Mouse (Mus musculus): Measurements from ENCODE around the gene Dab1.

DNA sequence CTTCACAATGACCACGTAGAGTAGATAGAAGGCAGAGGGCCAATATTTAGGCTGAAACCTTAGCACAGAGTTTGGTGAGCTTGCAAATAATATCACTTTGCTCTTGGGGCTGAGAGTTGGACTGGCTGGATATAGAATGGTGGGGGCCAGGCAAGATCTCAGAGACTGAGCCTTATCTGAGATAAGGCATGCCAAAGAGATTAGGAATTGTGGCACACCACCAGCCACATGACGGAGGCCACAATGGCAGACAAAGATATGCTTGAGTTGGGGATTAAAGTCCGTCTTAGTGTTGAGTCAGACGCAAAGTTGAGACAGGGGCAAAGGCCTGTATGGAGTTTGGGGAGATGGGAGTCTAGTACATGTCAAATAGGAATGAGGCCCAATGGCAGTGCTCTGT is 1173.0 kb downstream of the Dab1 start:
- TF ChIP-seq CTCF (IDR thresholded peaks at IDR 0.05; ENCODE audit: control insufficient read depth, insufficient read depth, insufficient read length) (no peak), MAX (IDR thresholded peaks at IDR 0.05) (no peak), FOSL1 (IDR thresholded peaks at IDR 0.05; ENCODE audit: insufficient read depth, low read length, poor library complexity, severe bottlenecking) (no peak), USF1 (IDR thresholded peaks at IDR 0.05; ENCODE audit: low read depth) (no peak), MYOG (IDR thresholded peaks at IDR 0.05; ENCODE audit: control insufficient read depth, extremely low read depth, insufficient read length) (no peak), MYOD1 (IDR thresholded peaks at IDR 0.05; ENCODE audit: control insufficient read depth, insufficient read length, low read depth) (no peak)
